In the genomic region with DNA sequence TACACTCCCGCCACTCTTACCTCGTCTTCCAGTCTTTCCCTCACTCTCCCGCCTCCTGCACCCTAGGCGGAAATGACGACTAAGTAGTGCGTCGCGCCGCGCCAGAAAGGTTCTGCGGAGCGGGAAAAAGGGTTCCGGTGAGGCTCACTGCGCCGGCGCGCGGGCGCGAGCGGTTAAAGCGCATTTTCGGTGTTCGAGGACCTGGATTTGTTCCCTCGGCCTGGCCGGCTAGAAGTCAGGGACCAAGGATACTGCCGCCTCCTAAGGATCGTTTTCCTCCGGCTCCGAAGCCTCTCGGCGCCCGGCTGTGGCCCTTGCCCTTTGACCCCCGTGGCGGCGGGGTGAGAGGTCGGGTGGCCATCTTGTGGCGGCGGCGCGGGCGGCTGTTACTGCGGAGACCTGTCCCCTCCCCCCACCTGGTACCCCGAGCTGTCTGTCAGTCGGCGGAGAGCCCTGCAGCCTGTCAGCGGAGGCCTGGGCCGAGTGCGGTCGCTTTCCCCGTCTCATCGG, we compare ENCODE assay signal across 8 mouse cellular contexts. TPM values are rescaled to one million over a fixed set of nuclear protein-coding genes. Genes with fewer than 3 reads are reported as not detected.
DNase-seq lines count a peak whose midpoint lies in the region; ATAC-seq lines count a peak whose summit lies in the region.

Tti1 (minus strand) TSS at position 80 of the 510 bp plus-strand sequence.
Rprd1b (plus strand) TSS at position 144 of the 510 bp plus-strand sequence.

- peak within 1 kb of the TSS; percentile 83 for H3K4me3 ChIP-seq in brown adipose tissue, adult 24 weeks (ENCODE audit: insufficient read depth, low read depth, low read length)
- peak within 1 kb of the TSS; percentile 77 to 84 for H3K4me3 ChIP-seq in heart, embryonic 14.5 days (ENCODE audit: control insufficient read depth in 1 of 2, insufficient read depth in 1 of 2, low read depth in 1 of 2, low read length in 2 of 2)
- peak within 1 kb of the TSS; percentile 98 for H3K4me3 ChIP-seq in liver, embryonic 13.5 days (replicated peaks)
- H3K4me3 ChIP-seq in stomach, embryonic 16.5 days (replicated peaks; ENCODE audit: low read length) = peak within 1 kb of the TSS; percentile 98

- peak; percentile 94 for DNase-seq in CD4-positive, CD25-positive, alpha-beta regulatory T cell, adult 2 months (ENCODE audit: low read depth, low spot score)
- DNase-seq in fibroblast of lung, adult 2 months (ENCODE audit: low read depth) = peak; percentile 75
- peak; percentile 95 for DNase-seq in kidney, postnatal 14 days
- peak; percentile 89 for DNase-seq in liver, embryonic 13.5 days
- DNase-seq in neural tube, embryonic 10.5 days (ENCODE audit: extremely low spot score, low spot score) = peak; percentile 98

- peak within 1 kb of the TSS; percentile 78 for H3K4me2 ChIP-seq in heart, embryonic 14.5 days (ENCODE audit: low read length)
- H3K4me2 ChIP-seq in liver, embryonic 13.5 days = peak within 1 kb of the TSS; percentile 90
- H3K4me2 ChIP-seq in stomach, embryonic 16.5 days (ENCODE audit: low read depth, low read length) = peak within 1 kb of the TSS; percentile 91

- WGBS in heart, embryonic 14.5 days = under 1% methylated on average over 52 of the region's 52 CpGs
- under 1% methylated on average over 52 of the region's 52 CpGs for WGBS in liver, embryonic 13.5 days (ENCODE audit: insufficient replicate concordance)
- under 1% methylated on average over 52 of the region's 52 CpGs for WGBS in stomach, embryonic 16.5 days

- H3K36me3 ChIP-seq in heart, embryonic 14.5 days (ENCODE audit: control insufficient read depth, insufficient read depth, low read length) = peaks cover 5% of the 10 kb centered on the region; the same call in 1 of the 2 replicates
- peaks cover 8% of the 10 kb centered on the region; the same call in 1 of the 2 replicates for H3K36me3 ChIP-seq in liver, embryonic 13.5 days
- H3K36me3 ChIP-seq in stomach, embryonic 16.5 days (ENCODE audit: control insufficient read depth, insufficient read depth, low read length) = no peaks in the 10 kb centered on the region

- peak; percentile 93 for ATAC-seq in heart, embryonic 14.5 days (ENCODE audit: insufficient number of reproducible peaks, insufficient read depth, low FRiP score, low read depth)
- ATAC-seq in liver, embryonic 13.5 days (ENCODE audit: low read depth) = peak; percentile 90
- peak; percentile 96 for ATAC-seq in stomach, embryonic 16.5 days (ENCODE audit: insufficient read depth, low FRiP score)

- no peaks in the 10 kb centered on the region for H3K27me3 ChIP-seq in heart, embryonic 14.5 days (ENCODE audit: control insufficient read depth, insufficient read depth, low read length)
- no peaks in the 10 kb centered on the region for H3K27me3 ChIP-seq in liver, embryonic 13.5 days
- no peaks in the 10 kb centered on the region for H3K27me3 ChIP-seq in stomach, embryonic 16.5 days (ENCODE audit: control insufficient read depth, insufficient read depth, low read length)

- H3K27ac ChIP-seq in brown adipose tissue, adult 24 weeks (replicated peaks; ENCODE audit: low read depth, low read length) = peak within 1 kb of the TSS; percentile 97
- peak within 1 kb of the TSS; percentile 89 to 95 for H3K27ac ChIP-seq in heart, embryonic 14.5 days (replicated peaks in 1 of 2; ENCODE audit: control insufficient read depth in 1 of 2, insufficient read depth in 1 of 2, low read depth in 2 of 2, low read length in 2 of 2)
- peak within 1 kb of the TSS; percentile 87 for H3K27ac ChIP-seq in liver, embryonic 13.5 days
- H3K27ac ChIP-seq in stomach, embryonic 16.5 days (ENCODE audit: low read length) = peak within 1 kb of the TSS; percentile 98

- peaks cover 8% of the 10 kb centered on the region for H3K4me1 ChIP-seq in brown adipose tissue, adult 24 weeks (ENCODE audit: control insufficient read depth, insufficient read depth, insufficient read length, low read length)
- H3K4me1 ChIP-seq in heart, embryonic 14.5 days (ENCODE audit: control insufficient read depth in 2 of 2, insufficient read depth in 2 of 2, low read length in 2 of 2) = peaks cover 9 to 28% of the 10 kb centered on the region in 2 experiments
- H3K4me1 ChIP-seq in liver, embryonic 13.5 days (replicated peaks) = peaks cover 56% of the 10 kb centered on the region
- peaks cover 31% of the 10 kb centered on the region for H3K4me1 ChIP-seq in stomach, embryonic 16.5 days (ENCODE audit: control insufficient read depth, insufficient read depth, low read length)

- H3K9me3 ChIP-seq in heart, embryonic 14.5 days (ENCODE audit: control insufficient read depth, low read length) = no peaks in the 10 kb centered on the region
- H3K9me3 ChIP-seq in liver, embryonic 13.5 days (replicated peaks) = no peaks in the 10 kb centered on the region
- H3K9me3 ChIP-seq in stomach, embryonic 16.5 days (replicated peaks; ENCODE audit: control insufficient read depth, low read length) = no peaks in the 10 kb centered on the region

- H3K9ac ChIP-seq in heart, embryonic 14.5 days (ENCODE audit: low read length) = peak within 1 kb of the TSS; percentile 94
- peak within 1 kb of the TSS; percentile 98 for H3K9ac ChIP-seq in liver, embryonic 13.5 days
- H3K9ac ChIP-seq in stomach, embryonic 16.5 days (ENCODE audit: low read length) = peak within 1 kb of the TSS; percentile 89

RNA-seq across cellular contexts. Expression of gene Tti1, which starts in this region (rescaled TPM):
- 6.7 and 7.3 TPM in 2 replicates for polyA plus RNA-seq in brown adipose tissue, adult 24 weeks (2012; ENCODE audit: insufficient read depth, insufficient read length, missing spikeins)
- 23.5 and 24.4 TPM in 2 replicates for polyA plus RNA-seq in heart, embryonic 14.5 days (2014; fragmentation: Nextera tagmentation; extraction: Ambion mirVana)
- 14.0 and 16.2 TPM in 2 replicates for polyA plus RNA-seq in liver, embryonic 13.5 days (2015; fragmentation: Nextera tagmentation; extraction: Ambion mirVana)
- 21.0 and 21.5 TPM in 2 replicates for polyA plus RNA-seq in stomach, embryonic 16.5 days (2015; fragmentation: Nextera tagmentation; extraction: Ambion mirVana)

RNA-seq across cellular contexts. Expression of gene Rprd1b, which starts in this region (rescaled TPM):
- 8.3 and 11.7 TPM in 2 replicates for polyA plus RNA-seq in brown adipose tissue, adult 24 weeks (2012; ENCODE audit: insufficient read depth, insufficient read length, missing spikeins)
- polyA plus RNA-seq in heart, embryonic 14.5 days (2014; fragmentation: Nextera tagmentation; extraction: Ambion mirVana) = 25.8 and 28.4 TPM in 2 replicates
- polyA plus RNA-seq in liver, embryonic 13.5 days (2015; fragmentation: Nextera tagmentation; extraction: Ambion mirVana) = 30.0 and 35.5 TPM in 2 replicates
- polyA plus RNA-seq in stomach, embryonic 16.5 days (2015; fragmentation: Nextera tagmentation; extraction: Ambion mirVana) = 34.5 and 36.1 TPM in 2 replicates

Comparison
In these comparisons a context has a peak if more than half of its experiments do, and no peak if none do; other contexts are left out.
1. Peak in every context shown above with its lines: DNase-seq, ATAC-seq, H3K4me3 ChIP-seq and H3K27ac ChIP-seq.